Mouse (Mus musculus) left cerebral cortex, adult 11 months (tissue): Measurements from ENCODE around the gene Fgf2.

Source experiments
- DNase-seq: peaks from one replicate; pipeline ENCODE4 v3.0.0; 2022; ENCODE audit warnings: low spot score

Gene Fgf2

DNA sequence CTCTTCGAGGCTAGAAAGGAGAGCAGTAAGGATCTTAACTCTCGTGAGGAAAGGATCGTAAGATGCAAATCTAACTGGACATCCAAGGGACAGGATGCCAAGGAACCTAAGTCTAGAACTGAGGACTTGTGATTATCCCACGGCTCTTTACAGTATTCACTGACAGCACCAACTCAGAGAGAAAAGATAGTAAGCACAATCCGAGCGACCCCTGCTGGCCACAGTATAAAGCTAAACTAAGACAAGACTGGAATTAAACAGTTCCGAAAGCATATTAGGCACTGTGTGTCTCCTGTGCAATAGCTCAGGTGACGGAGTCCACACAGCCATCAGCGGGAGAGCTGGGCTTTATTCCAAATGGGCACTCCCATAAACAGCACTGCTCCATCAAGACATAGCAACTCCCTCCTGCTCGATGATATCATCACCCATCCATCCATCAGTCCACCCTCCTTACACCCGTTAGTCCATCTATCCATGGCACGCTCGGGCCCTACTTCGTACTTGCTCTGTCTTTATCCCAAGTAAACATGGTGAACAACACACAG, 66.3 kb downstream of the Fgf2 start:
- peak; percentile 51 for DNase-seq

DNA sequence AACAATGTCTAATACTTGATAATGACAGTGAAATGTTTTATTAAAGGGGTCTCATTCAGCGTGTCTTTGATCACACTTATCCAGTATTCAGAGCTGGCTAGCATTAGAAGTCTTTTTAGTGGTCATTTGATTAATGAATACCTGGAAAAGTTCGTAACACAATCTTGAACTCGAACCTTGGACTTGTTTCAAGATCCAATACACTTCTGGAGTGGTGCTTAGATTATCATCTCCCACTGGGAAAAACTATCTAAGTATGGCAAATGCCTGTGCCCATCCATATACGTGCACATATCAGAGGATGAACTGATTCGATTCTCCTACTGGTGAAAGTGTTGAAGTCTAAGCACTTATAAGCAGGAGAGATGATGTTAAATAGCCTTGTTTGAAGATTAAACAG, 70.2 kb downstream of the Fgf2 start:
- no peak for DNase-seq

DNA sequence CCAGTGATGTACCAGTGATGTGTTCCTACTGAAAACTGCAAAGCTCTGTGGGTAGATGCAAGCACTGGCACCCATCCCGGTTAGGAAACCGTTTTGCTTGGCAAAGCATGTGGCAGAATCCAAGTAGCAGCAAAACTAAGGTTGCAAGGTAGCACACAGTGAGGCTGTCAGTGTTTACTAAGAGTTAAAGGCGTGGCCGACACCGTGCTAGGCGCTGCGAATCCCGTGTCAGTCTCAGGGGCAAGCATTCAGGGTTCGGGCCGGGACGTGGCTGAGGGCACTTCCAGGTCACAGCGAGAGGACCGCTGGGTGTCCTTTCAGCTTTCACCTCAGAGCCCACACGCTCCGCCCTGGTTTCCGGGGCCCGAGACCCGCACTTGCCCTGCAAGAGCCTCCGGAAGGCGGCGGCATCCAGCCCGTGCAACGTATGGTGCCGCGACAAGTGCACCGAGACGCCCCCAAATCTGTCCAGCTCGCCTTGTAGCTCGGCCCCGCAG, 70.9 kb downstream of the Fgf2 start:
- DNase-seq, result no peak

DNA sequence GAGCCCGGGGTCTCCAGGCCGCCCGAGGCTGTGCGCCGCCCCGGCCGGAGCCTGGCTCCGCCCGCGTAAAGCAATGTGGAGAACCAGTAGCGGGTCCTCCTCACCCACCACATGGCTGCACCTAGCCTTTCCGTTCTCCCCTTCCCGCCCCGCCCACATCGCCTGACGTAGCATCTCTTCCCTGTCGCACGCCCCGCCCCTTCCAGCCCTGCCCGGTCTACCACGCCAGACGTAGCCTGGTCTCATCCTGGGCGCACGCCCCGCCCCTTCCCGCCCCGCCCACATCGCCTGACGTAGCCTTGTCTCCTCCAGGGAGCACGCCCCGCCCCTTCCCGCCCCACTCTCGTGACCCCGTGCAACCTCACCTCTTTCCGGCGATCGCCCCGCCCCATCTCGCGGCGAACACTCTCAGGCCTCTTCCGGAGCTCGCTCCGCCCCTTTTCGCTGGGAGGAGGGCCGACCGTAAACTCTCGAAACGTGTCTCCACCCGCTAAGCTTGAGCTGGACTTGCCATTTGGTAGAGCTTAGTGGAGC, 71.4 kb downstream of the Fgf2 start, which contains the start of gene Spata5:
TSS of gene Spata5 (plus strand) at position 439 of the 534 bp plus-strand sequence.
- peak; percentile 95 for DNase-seq

DNA sequence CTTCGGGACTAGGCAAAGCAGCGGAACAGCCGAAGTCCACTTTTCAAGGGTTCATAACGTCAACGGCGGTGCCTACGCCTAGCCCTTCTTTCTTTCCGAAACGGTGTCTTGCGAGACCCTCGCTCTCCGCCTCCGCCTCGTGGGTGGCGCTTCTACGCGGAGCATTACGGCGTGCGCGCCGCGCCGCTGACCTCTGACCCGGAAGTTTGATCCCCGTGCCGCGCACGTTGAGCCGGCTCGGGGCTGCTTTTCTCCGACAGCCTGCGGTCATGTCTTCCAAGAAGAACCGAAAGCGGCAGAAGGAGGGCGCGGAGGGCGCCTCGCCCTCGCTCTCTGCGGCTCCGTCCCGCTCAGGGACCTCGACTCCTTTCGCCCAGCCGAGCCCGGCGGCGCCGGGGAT, 71.9 kb downstream of the Fgf2 start, which contains the start of gene Nudt6:
TSS of gene Nudt6 (minus strand) at position 140 of the 400 bp plus-strand sequence.
- peak; percentile 76 for DNase-seq

DNA sequence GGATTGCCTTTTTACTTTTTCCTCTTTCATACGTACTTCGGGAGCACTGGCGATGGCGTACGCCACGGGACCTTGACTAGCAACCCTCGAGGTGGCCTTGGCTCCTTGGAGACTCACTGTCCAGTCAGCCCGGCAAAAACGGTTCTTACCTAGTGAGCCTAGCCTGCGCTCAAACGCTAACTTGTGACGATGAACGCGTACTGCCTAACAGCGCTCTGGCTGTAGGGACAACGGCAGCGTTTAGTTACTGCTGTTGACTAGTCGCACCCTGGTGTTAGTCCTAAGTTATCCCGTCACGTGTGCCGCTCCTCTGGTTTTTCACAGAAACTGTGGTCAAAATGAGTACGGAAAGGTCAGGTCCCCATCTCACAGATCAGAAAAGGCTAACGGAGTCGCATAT, 72.5 kb downstream of the Fgf2 start:
- DNase-seq, result no peak

DNA sequence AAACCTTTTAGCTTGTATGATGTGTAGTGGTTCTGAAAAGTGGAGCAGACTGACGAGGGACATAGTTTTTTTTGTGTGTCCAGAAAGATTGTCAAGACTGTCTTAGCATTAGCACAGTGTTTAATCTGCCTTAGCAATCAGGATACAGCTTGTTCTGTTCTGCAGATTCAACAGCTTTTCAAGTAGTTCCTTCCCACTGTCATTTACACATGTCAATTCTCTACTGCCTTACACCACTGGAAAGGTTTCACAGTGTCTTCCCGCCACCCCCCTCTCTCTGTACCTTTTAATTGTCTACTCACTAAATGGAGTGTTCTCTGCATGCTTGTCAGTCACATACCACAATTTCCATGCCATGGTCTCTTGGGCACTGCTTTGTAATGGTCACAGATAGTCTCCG, 73.0 kb downstream of the Fgf2 start:
- DNase-seq, result no peak

DNA sequence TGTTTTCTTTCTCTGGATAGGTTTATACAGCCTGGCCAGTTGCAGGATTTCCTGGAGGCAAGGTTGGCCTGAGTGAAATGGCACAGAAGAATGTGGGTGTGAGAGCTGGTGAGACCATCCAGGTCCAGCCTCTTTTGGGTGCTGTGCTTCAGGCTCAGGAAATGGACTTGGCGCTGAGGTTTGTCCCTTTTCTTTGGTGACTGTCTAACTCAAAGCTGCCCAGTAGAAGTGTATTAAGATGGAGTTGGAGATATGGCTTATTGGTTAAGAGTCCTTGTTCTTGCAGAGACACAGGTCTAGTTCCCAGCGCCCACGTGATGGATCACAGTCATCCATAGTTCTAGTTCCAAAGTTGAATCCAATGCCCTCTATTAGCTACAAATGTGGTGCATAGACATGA, 77.9 kb downstream of the Fgf2 start:
- no peak for DNase-seq

DNA sequence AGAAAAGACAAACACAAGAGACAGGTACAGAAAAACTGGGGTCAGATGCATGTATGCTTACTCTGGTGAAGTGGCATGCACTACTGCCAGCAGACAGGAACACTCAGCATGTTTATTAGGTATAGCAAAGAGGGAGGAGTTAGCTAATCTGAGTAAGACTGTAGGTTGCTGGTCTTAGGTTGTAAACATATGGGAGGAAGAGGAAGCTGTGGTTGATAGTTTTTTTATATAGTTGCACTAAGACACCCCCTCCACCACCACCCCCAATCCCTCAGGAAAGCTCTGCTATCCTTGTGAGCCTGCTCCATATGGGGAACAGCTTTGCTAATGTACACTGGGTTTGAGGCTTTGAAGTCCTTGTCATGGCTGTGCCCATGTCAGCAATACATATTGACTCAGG, 82.2 kb downstream of the Fgf2 start:
- no peak for DNase-seq

DNA sequence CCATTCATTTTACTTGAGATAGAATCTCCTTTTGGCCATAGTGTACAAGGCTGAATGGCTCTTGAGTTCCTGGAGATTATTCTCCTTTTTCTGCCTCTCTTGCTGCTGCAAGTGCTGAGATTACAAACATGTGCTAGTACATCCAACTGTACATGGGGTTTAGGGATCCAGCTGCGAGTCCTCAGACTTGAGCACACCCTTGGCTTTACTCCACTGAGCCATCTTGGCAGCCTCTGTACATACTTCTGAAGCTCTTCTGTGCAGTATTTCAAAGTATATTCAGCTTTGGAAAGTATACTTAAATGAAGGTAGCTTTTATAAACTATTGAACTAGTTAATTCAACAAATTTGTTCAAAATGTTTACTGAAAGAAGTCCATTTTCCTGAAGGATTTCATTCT, 91.6 kb downstream of the Fgf2 start:
- no peak for DNase-seq

DNA sequence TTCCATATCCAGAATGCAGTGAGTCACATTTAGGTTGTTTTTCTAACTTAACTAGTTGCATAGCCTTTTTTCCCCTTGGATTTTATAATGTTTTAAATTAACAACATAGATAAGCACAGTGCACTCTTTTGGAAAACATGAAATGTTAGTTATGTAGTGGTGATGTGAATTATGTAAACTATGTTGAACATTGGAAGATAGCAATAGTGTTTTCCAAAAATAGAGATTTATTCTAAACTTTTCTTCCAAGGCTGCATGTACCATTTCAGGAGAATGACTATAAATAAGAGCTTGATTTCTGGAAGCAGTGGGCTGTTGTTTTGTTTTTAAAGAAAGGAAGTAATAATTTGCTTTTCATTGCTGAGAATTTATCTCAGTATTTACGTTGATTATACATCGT, 95.3 kb downstream of the Fgf2 start:
- no peak for DNase-seq

DNA sequence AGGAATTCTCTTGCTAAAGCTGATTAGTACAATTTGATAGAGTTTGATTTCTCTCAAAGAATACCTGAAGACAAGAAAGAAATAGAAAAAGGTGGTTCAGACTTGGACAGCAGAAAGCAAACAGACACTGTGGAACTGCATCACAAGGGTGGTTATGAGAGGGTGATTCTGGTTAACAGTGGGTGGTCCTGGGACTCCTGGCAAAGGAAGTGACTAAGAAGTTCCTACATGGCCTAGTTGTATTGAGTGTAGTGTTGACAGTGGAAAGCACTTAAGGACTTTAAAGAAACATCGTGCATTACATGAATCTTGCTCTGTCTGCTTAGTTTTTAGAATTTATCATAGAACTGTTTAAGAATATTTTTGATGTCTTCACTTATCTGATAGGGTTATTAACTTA, 107.8 kb downstream of the Fgf2 start:
- no peak for DNase-seq
